Mouse (Mus musculus) neutrophil, adult 5-6 weeks (primary cell): ENCODE data around the gene Cracr2b. TPM values are rescaled to one million over a fixed set of nuclear protein-coding genes. Genes with fewer than 3 reads are reported as not detected.

Experiments
- ATAC-seq: fragments of 151-379, 151-347 bp; 2 replicates; pipeline ENCODE4 v1.8.0; 2017; ENCODE audit warnings: mild to moderate bottlenecking, moderate TSS enrichment; ENCODE audit not compliant: insufficient number of reproducible peaks, poor library complexity, low FRiP score, severe bottlenecking; ENCODE audit errors: extremely low read depth
- total RNA-seq: library from RNA; stranded (forward); fragments of 200-1000 nt; gene quantifications from 2 replicates; pipeline ENCODE4 v1.2.3, GENCODE M21; 2017

The Cracr2b gene
- total RNA-seq, 1 experiment from 2014 or later: 2.8 TPM

DNA sequence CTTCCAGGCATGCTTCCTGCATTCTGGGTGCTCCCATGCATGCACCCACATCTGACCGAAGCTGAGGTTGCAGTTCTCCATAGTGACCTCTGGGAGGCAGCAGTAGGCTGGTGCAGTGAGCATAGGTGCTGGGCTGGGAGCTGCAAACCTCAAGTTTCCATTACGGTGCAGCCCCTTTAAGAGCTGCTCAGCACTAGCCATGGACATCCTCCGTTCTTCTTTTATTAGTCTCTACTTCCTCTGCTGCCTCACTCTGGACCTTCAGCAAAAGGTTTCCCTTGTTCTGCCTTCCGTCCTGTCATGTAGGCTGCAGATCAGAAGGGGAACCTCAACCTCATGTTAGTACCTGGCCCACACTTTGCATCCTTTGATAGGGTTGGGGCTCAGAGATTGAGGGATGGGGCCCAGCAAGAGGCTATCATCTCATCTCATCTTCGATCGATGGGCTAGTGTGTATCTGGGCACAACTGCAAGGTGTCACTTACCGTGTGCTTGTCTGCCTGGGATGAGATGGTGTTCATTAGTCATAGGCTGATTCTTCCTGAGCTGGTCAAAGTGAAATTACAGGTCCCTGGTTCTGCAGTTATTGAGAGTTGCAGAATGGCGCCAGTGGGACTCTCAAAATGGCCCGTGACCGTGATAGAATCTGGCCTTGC lies 20.1 kb downstream of the Cracr2b start:
- peak; percentile 82 for ATAC-seq

- ATAC-seq: no peak
These were observed 20.9 kb downstream of the Cracr2b start for GRCm38 (mm10) chr7:141481498-141482401.

DNA sequence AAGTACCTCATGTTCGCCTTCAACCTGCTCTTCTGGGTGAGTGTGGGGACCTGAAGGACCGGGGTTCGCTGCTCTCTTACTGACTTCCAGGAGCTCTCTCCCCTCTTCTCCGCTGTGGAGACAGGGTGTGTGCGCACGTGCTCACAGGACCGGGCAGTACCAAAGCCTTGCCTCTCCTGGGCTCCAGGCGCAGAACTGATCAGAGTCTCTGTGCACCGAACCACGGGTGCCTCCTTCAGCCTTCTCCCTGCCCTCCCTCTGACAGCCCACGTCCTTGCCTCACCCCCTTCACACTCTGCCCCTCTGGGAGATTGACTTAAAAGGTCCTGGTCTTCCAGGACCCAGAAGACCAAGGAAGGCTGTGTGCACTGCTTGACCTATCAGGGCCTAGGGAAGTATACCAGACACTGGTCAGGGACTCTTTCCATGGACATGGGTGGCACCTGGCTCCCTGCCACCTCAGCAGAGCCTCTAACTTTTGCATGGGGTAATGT lies 21.7 kb downstream of the Cracr2b start:
- no peak for ATAC-seq

GRCm38 (mm10) chr7:141483114-141483653 lies 22.3 kb downstream of the Cracr2b start:
- no peak for ATAC-seq

DNA sequence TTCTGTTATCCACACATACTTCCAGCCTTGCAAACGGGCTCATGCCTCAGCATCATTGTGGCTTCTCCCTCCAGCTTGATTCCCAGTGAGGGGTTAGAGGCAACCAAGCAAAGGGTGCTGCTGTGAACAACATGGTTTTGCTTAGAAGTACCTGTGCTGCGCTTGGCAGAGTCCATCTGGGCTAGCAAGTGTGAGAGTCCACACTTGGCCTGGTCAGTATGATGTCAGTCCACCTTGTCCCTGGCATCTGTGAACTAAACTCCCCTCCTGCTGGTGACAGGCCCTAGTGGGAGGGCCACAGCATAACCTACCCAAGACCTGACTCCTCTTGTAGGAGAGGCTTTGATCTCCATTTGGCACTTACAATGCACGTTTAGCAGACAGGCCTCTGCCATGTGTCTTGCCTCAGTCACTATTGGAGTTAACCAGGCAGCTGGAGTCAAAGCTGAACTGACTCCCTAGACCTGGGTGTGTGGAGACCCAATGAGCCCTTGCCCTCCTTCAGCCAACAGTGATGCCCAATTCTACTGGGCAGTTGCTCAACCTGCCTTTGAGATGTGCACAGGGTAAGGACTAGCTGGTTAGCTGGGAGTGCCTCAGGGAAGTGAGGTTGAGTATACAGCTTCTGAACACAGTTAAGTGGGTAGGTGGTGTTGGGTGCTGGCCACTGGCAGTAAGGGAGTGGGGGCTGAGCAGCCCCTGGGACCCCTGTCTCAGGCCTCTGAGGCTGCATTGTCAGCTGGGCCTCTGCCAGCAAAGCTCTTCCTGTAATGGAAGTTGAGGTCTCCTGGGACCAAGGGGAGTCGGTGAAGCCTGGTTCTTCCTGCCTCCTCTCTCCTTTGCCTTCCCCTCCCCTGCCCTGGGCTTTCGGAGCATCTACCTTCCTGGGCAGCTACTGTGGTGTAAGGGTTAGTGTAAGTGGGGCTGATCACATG lies 23.6 kb downstream of the Cracr2b start:
- no peak for ATAC-seq

- ATAC-seq: no peak
These were observed 24.3 kb downstream of the Cracr2b start for GRCm38 (mm10) chr7:141485186-141485585.

DNA sequence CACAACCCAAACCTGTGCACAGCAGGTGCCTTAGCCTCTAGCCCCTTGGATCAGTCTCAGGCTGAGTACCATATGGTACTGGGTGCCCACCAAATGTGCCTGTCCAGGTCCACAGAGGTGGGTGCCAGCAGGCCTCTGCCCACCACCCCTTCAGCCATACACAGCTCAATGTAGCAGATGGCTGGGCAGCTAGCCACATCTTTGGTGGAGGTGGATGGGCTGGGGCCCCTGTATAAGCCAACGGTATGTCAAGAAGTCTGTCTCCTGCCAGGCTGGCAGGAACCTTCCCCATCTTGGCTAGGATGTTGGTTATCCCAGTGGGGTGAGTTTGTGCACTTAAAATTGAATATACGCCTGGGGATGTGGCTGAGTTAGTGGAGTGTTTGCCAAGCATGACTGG lies 24.7 kb downstream of the Cracr2b start:
- no peak for ATAC-seq

DNA sequence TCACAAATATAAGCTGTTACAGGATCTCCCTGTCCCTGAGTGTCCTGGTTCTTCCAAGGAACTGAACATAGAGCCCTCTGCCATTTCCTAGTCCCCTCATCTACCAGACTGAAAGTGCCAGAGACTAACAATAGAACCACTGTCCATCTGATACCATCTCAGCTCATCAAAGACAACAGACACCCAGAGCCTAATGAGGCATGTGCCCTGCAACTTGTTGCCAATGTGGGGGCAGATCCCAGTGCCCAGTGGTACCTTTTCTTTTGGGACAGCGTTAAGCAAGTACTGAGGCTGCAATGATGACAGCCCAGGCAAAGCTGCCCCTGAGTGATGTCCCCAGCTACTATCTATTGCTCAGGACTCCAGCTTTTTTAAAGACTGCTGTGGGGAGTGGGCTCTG lies 25.3 kb downstream of the Cracr2b start:
- no peak for ATAC-seq

DNA sequence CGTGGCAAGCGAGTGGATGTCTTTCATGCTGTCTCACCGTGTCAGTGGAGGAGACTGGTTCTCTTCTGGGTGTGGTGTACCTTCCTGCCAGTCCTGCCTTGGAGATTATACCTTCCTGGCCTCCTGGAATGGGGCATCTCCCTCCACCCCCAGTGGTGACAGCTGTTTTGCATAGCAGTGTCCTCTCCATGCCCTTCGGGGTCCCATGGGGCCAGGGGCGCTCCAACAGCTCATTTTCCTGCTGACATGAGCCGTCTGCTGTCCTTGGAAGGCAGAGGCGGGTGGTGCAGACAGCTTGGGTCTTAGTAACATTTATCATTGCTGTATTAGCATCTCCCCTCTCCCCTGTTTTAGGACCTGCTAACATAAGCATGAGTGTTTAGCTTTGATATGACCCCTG lies 26.2 kb downstream of the Cracr2b start:
- ATAC-seq: no peak

DNA sequence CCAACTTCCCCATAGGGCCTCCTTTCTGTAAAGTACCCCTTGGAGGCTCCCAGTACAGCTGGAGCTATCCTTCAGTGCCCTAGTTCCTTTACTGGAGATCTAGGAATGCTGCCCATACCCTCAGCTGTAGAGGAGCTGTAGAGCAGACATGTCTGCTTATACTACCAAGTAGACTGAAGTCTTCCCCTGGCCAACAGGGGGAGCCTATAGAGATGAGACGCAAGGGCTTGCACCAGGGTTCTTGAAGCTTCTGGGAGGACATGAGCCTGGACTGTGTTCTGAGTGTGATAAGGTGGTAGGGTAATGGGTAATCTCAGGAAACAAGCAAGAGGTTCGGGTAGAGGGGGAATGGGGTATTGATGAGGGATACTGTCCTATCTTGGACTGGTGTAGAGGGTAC lies 30.3 kb downstream of the Cracr2b start:
- no peak for ATAC-seq

GRCm38 (mm10) chr7:141492738-141493137 lies 31.8 kb downstream of the Cracr2b start:
- ATAC-seq: no peak

GRCm38 (mm10) chr7:141493729-141494128 lies 32.8 kb downstream of the Cracr2b start:
- no peak for ATAC-seq

- no peak for ATAC-seq
These were observed 34.5 kb downstream of the Cracr2b start for GRCm38 (mm10) chr7:141495379-141495778.

- ATAC-seq: no peak
These were observed 35.0 kb downstream of the Cracr2b start for GRCm38 (mm10) chr7:141495940-141496339.

- no peak for ATAC-seq
These were observed 36.7 kb downstream of the Cracr2b start for GRCm38 (mm10) chr7:141497600-141497999.

DNA sequence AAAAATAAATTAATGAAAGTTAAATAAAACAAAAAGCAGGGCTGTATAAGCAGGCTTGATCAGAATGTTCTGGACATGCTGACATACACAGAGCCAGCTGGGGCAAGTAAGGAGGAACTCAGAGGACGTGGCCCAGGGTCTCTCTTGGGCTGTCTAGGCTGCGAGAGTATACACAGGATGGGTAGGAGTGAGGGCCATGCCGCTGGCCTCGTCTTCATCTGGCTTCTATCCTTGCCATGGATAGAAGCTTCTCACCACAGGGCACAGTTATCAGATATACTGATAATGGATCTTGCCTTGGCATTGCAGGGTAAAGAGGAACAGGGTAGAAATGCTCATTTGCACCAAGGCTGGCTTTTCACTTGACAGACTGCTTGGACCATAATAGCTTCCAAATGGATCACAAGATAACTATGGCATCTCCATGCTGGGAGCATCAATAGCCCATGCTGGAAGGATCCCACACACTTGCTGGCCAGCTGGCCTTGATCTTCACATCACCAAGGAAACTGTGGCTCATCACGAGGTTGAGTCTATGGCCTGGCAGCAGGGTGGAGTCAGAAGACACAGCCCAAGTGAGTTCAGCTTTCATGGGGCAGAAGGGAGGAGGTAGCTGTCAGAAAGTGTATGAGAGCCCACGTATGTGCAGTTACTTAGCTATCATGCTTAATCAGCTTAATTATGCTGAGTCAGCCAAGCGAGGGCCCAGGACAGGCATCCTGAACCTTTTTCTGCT lies 41.1 kb downstream of the Cracr2b start:
- no peak for ATAC-seq

- no peak for ATAC-seq
These were observed 41.6 kb downstream of the Cracr2b start for GRCm38 (mm10) chr7:141502556-141502905.

DNA sequence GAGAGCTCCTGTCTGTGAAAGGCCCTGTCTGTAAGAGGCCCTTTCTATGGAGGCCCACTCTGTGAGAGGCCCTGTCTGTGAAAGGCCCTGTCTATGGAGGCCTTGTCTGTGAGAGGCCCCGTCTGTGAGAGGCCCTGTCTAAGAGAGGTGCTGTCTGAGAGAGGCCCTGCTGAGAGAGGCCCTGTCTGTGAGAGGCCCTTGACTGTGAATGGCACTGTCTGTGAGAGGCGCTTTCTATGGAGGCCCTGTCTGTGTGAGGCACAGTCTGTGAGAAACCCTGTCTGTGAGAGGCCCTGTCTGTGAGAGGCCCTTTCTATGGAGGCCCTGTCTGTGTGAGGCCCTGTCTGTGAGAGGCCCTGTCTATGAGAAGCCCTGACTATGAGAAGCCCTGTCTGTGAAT lies 45.4 kb downstream of the Cracr2b start:
- no peak for ATAC-seq
